ENCODE assay signal across 8 mouse cellular contexts in genomic region chr16:91362616-91363272, GRCm38 (mm10). TPM values are rescaled to one million over a fixed set of nuclear protein-coding genes. Genes with fewer than 3 reads are reported as not detected.
A peak's percentile ranks its signal among the peaks of the same experiment; 100 is the strongest.
DNase-seq lines count a peak whose midpoint lies in the region; ATAC-seq and TF ChIP-seq lines count a peak whose summit lies in the region.

No protein-coding gene starts in this region.

- H3K27me3 ChIP-seq in liver, embryonic 16.5 days (ENCODE audit: control insufficient read depth, insufficient read depth, low read depth, low read length) = no peaks in the 10 kb centered on the region

- no peak overlapping the region for H3K9ac ChIP-seq in liver, embryonic 16.5 days (ENCODE audit: low read depth, low read length)

- 53% methylated on average over 12 of the region's 12 CpGs for WGBS in liver, embryonic 16.5 days (ENCODE audit: insufficient replicate concordance)

- H3K9me3 ChIP-seq in liver, embryonic 16.5 days (replicated peaks; ENCODE audit: control insufficient read depth, low read length) = no peaks in the 10 kb centered on the region

- no peak for TF ChIP-seq CTCF in cortical plate, adult 2 months (IDR thresholded peaks at IDR 0.05; ENCODE audit: extremely low read depth, insufficient read depth, low read length)

- no peak for TF ChIP-seq POLR2A in cortical plate, adult 2 months (IDR thresholded peaks at IDR 0.05; ENCODE audit: extremely low read depth, insufficient read depth, low read length)

- H3K4me2 ChIP-seq in liver, embryonic 16.5 days (ENCODE audit: low read depth, low read length) = no peak overlapping the region

- no peaks in the 10 kb centered on the region for H3K4me1 ChIP-seq in cortical plate, adult 2 months (ENCODE audit: control insufficient read depth, insufficient read depth, low read length)
- peaks cover 36% of the 10 kb centered on the region for H3K4me1 ChIP-seq in liver, embryonic 16.5 days (ENCODE audit: control insufficient read depth, low read depth, low read length)

- no peaks in the 10 kb centered on the region for H3K36me3 ChIP-seq in liver, embryonic 16.5 days (ENCODE audit: control insufficient read depth, insufficient read depth)

- intact Hi-C loops in heart, postnatal 14 days (cut with DNase I) = loop anchor here (1.0 to 2.0 kb wide), 2 partner anchors 26 to 44 kb away; partner anchors contain the start of gene Il10rb

- DNase-seq in adipocyte (ENCODE audit: low spot score) = peak; percentile 84
- peak; percentile 72 to 76 for DNase-seq in heart, postnatal 14 days
- no peak for DNase-seq in layer of hippocampus, postnatal 10 days (ENCODE audit: low spot score in 2 of 2)
- no peak for DNase-seq in cerebellum, adult 18-20 months
- DNase-seq in right cerebral cortex, postnatal 10 days (ENCODE audit: low spot score in 2 of 2) = no peak
- no peak for DNase-seq in layer of hippocampus, postnatal 14 days (ENCODE audit: low spot score in 2 of 2)

- peak overlapping the region; percentile 37; the same call in 1 of the 2 replicates for H3K27ac ChIP-seq in cortical plate, adult 2 months (ENCODE audit: insufficient read depth, low read length)
- H3K27ac ChIP-seq in liver, embryonic 16.5 days (ENCODE audit: low read length) = peak overlapping the region; percentile 71

- H3K4me3 ChIP-seq in cortical plate, adult 2 months (ENCODE audit: insufficient read depth, low read length) = no peak overlapping the region
- H3K4me3 ChIP-seq in liver, embryonic 16.5 days (ENCODE audit: low read depth, low read length) = no peak overlapping the region

- no peak for ATAC-seq in liver, embryonic 16.5 days (ENCODE audit: low read depth)

RNA-seq across cellular contexts. Expression of gene Ifnar2, which starts 9.8 kb away (rescaled TPM):
- 33.7 and 34.5 TPM in 2 replicates for polyA plus RNA-seq in cortical plate, adult 2 months (2012; rRNA removed)
- 10 to 100 TPM; 32.9 to 33.2 TPM for total RNA-seq in heart, postnatal 14 days (2021)
- polyA plus RNA-seq in liver, embryonic 16.5 days (2015; fragmentation: Nextera tagmentation; extraction: Ambion mirVana) = 92.9 and 95.8 TPM in 2 replicates
- total RNA-seq in layer of hippocampus, postnatal 10 days (2021) = 10 to 100 TPM; 23.7 to 24.4 TPM
- total RNA-seq in layer of hippocampus, postnatal 14 days (2021) = 10 to 100 TPM; 21.0 to 22.8 TPM

RNA-seq across cellular contexts. Expression of gene Gm21970, which starts 28.8 kb away (rescaled TPM):
- not detected in 2 replicates for polyA plus RNA-seq in cortical plate, adult 2 months (2012; rRNA removed)
- not detected for total RNA-seq in heart, postnatal 14 days (2021)
- polyA plus RNA-seq in liver, embryonic 16.5 days (2015; fragmentation: Nextera tagmentation; extraction: Ambion mirVana) = not detected in 2 replicates
- total RNA-seq in layer of hippocampus, postnatal 10 days (2021) = 1 to 10 TPM in 1 of 2 experiments, not detected in 1; 1.1 TPM
- total RNA-seq in layer of hippocampus, postnatal 14 days (2021) = not detected

RNA-seq across cellular contexts. Expression of gene Il10rb, which starts 43.2 kb away (rescaled TPM):
- 12.6 and 13.5 TPM in 2 replicates for polyA plus RNA-seq in cortical plate, adult 2 months (2012; rRNA removed)
- 10 to 100 TPM; 86.4 to 94.7 TPM for total RNA-seq in heart, postnatal 14 days (2021)
- 32.3 and 33.6 TPM in 2 replicates for polyA plus RNA-seq in liver, embryonic 16.5 days (2015; fragmentation: Nextera tagmentation; extraction: Ambion mirVana)
- 1 to 10 TPM; 7.4 to 8.6 TPM for total RNA-seq in layer of hippocampus, postnatal 10 days (2021)
- 10 to 100 TPM in 1 of 2 experiments, 1 to 10 TPM in 1; 7.1 to 10.3 TPM for total RNA-seq in layer of hippocampus, postnatal 14 days (2021)

Comparison
In these comparisons a context has a peak if more than half of its experiments do, and no peak if none do; other contexts are left out.
1. DNase-seq: peak in adipocyte (single experiment) and heart, postnatal 14 days (2 of 2); none in layer of hippocampus, postnatal 10 days (0 of 2), cerebellum, adult 18-20 months (0 of 2), right cerebral cortex, postnatal 10 days (0 of 2) and layer of hippocampus, postnatal 14 days (0 of 2).
2. RNA of gene Il10rb, which starts 43.2 kb away (total RNA-seq): 86.4 to 94.7 TPM in heart, postnatal 14 days; 7.1 to 10.3 TPM in layer of hippocampus, postnatal 14 days and 7.4 to 8.6 TPM in layer of hippocampus, postnatal 10 days; every median in the first group is over 4 times any median in the second.